ENCODE assay signal across 11 mouse cellular contexts in genomic region chr14:30163733-30164708, GRCm38 (mm10).
A peak's percentile ranks its signal among the peaks of the same experiment; 100 is the strongest.
DNase-seq lines count a peak whose midpoint lies in the region; ATAC-seq and TF ChIP-seq lines count a peak whose summit lies in the region.
"Had no signal": no experiment of that assay in that cellular context is flagged by ENCODE, and none has a peak within 500 bp of the region (broad histone marks: within the 10 kb centered on the region; RNA-seq: fewer than 3 reads in every experiment).

No protein-coding gene starts in this region.

- intact Hi-C loops in heart, postnatal 25 days (cut with DNase I) = no loop called here

- 57% methylated on average over 20 of the region's 20 CpGs for WGBS in hindbrain, embryonic 16.5 days
- 66% methylated on average over 20 of the region's 20 CpGs for WGBS in neural tube, embryonic 14.5 days
- 74% methylated on average over 20 of the region's 20 CpGs for WGBS in kidney, embryonic 16.5 days

- peaks cover 7% of the 10 kb centered on the region for H3K4me1 ChIP-seq in hindbrain, embryonic 16.5 days (ENCODE audit: control insufficient read depth, insufficient read depth, low read depth, low read length)
- peaks cover 5% of the 10 kb centered on the region; the same call in 1 of the 2 replicates for H3K4me1 ChIP-seq in neural tube, embryonic 14.5 days (ENCODE audit: control insufficient read depth, insufficient read depth, low read length)
- no peaks in the 10 kb centered on the region for H3K4me1 ChIP-seq in kidney, embryonic 16.5 days (ENCODE audit: insufficient read depth, low read length)

- ATAC-seq in hindbrain, embryonic 16.5 days = peak; percentile 91
- peak; percentile 73; the same call in 1 of the 2 replicates for ATAC-seq in neural tube, embryonic 14.5 days (ENCODE audit: low read depth)
- no peak for ATAC-seq in kidney, embryonic 16.5 days (ENCODE audit: low FRiP score, low TSS enrichment)

- peak; percentile 25 to 34 for DNase-seq in heart, adult 18-20 months
- no peak for DNase-seq in heart, postnatal 25 days (ENCODE audit: low spot score)
- DNase-seq in brain, embryonic 14.5 days (ENCODE audit: low read depth) = peak; percentile 80
- DNase-seq in kidney, adult 11 months = no peak
- no peak for DNase-seq in kidney, adult 8-10 months
- DNase-seq: kidney, adult 18-20 months had no signal

- 0 out of 2 replicates have a peak, but pooled peaks cover 2% of the 10 kb centered on the region for H3K36me3 ChIP-seq in hindbrain, embryonic 16.5 days (ENCODE audit: control insufficient read depth, insufficient read depth, low read length)
- H3K36me3 ChIP-seq in neural tube, embryonic 14.5 days (ENCODE audit: control insufficient read depth, insufficient read depth, low read length) = no peaks in the 10 kb centered on the region
- H3K36me3 ChIP-seq in kidney, embryonic 16.5 days (ENCODE audit: insufficient read depth, low read length) = no peaks in the 10 kb centered on the region
- H3K36me3 ChIP-seq: embryonic facial prominence, embryonic 13.5 days had no signal

- no peak overlapping the region for H3K9ac ChIP-seq in hindbrain, embryonic 16.5 days (ENCODE audit: low read depth, low read length)
- no peak overlapping the region for H3K9ac ChIP-seq in neural tube, embryonic 14.5 days (replicated peaks; ENCODE audit: low read depth, low read length)
- H3K9ac ChIP-seq in kidney, embryonic 16.5 days (replicated peaks; ENCODE audit: low read length) = no peak overlapping the region
- H3K9ac ChIP-seq: embryonic facial prominence, embryonic 13.5 days had no signal

- TF ChIP-seq CTCF in brain, embryonic 14.5 days (IDR thresholded peaks at IDR 0.05; ENCODE audit: borderline replicate concordance, extremely low read depth, insufficient read depth, insufficient read length) = no peak

- no peak overlapping the region for H3K4me3 ChIP-seq in hindbrain, embryonic 16.5 days (ENCODE audit: low read length)
- H3K4me3 ChIP-seq in neural tube, embryonic 14.5 days (ENCODE audit: low read depth, low read length) = no peak overlapping the region
- H3K4me3 ChIP-seq in kidney, embryonic 16.5 days (ENCODE audit: low read length) = no peak overlapping the region
- H3K4me3 ChIP-seq: embryonic facial prominence, embryonic 13.5 days; megakaryocyte, embryonic 14.5 days had no signal

- TF ChIP-seq POLR2A in brain, embryonic 14.5 days (IDR thresholded peaks at IDR 0.05; ENCODE audit: borderline replicate concordance, extremely low read depth, insufficient read depth, insufficient read length, poor library complexity, severe bottlenecking) = no peak

- 0 out of 2 replicates have a peak overlapping the region, but pooled peaks have one; percentile 12 for H3K4me2 ChIP-seq in hindbrain, embryonic 16.5 days (ENCODE audit: low read length)
- no peak overlapping the region for H3K4me2 ChIP-seq in neural tube, embryonic 14.5 days (ENCODE audit: low read depth, low read length)
- no peak overlapping the region for H3K4me2 ChIP-seq in kidney, embryonic 16.5 days (replicated peaks; ENCODE audit: low read depth, low read length)
- H3K4me2 ChIP-seq: embryonic facial prominence, embryonic 13.5 days had no signal

- H3K27me3 ChIP-seq in hindbrain, embryonic 16.5 days (replicated peaks; ENCODE audit: control insufficient read depth, insufficient read depth, low read length) = no peaks in the 10 kb centered on the region
- no peaks in the 10 kb centered on the region for H3K27me3 ChIP-seq in neural tube, embryonic 14.5 days (ENCODE audit: control insufficient read depth, insufficient read depth, low read length)
- H3K27me3 ChIP-seq in kidney, embryonic 16.5 days (ENCODE audit: insufficient read depth, low read length) = no peaks in the 10 kb centered on the region
- H3K27me3 ChIP-seq: embryonic facial prominence, embryonic 13.5 days had no signal

- peak overlapping the region; percentile 44; the same call in 1 of the 2 replicates for H3K27ac ChIP-seq in hindbrain, embryonic 16.5 days (ENCODE audit: low read depth, low read length)
- peak overlapping the region; percentile 49; the same call in 1 of the 2 replicates for H3K27ac ChIP-seq in neural tube, embryonic 14.5 days (ENCODE audit: low read depth, low read length)
- no peak overlapping the region for H3K27ac ChIP-seq in kidney, embryonic 16.5 days (ENCODE audit: low read length)
- H3K27ac ChIP-seq: embryonic facial prominence, embryonic 13.5 days had no signal

- no peaks in the 10 kb centered on the region for H3K9me3 ChIP-seq in hindbrain, embryonic 16.5 days (ENCODE audit: control insufficient read depth, low read length)
- H3K9me3 ChIP-seq in neural tube, embryonic 14.5 days (ENCODE audit: control insufficient read depth, low read length) = no peaks in the 10 kb centered on the region
- no peaks in the 10 kb centered on the region for H3K9me3 ChIP-seq in kidney, embryonic 16.5 days (ENCODE audit: low read length)
- H3K9me3 ChIP-seq: embryonic facial prominence, embryonic 13.5 days had no signal

Comparison
In these comparisons a context has a peak if more than half of its experiments do, and no peak if none do; other contexts are left out.
1. DNase-seq: peak in heart, adult 18-20 months (2 of 2) and brain, embryonic 14.5 days (single experiment); none in heart, postnatal 25 days (single experiment), kidney, adult 11 months (single experiment) and kidney, adult 8-10 months (0 of 2).